Mouse (Mus musculus): ENCODE results near the gene Spg7.

DNA sequence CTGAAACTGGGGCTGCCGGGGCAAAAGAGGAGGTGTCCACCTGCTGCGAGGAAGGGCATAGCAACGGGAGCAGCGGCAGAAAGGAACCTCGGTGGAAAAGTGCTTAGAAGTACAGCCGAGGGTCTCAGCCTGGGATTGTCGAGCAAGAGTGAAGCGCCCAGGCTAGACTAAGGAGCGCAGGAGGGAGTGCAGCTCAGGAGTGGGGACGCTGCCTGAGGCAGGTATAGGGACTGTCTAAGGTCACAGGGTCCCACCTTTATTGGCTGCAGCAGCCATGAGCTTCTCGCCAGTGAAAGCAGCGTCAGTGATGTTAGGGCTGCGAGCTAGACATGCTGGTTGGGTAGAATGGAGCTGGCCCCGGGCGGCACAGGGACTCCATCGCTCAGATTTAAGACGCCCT, 55.0 kb downstream of the Spg7 start:
- TF ChIP-seq CTCF (IDR thresholded peaks at IDR 0.05; ENCODE audit: low read depth): no peak
- TF ChIP-seq EP300 (IDR thresholded peaks at IDR 0.05; ENCODE audit: low read depth): no peak
